Mouse (Mus musculus) gastrocnemius, adult 18-20 months (tissue): ENCODE results near the gene Brdt. TPM values are rescaled to one million over a fixed set of nuclear protein-coding genes. Genes with fewer than 3 reads are reported as not detected.

ENCODE experiments used
- DNase-seq: peaks from one replicate; pipeline ENCODE4 v3.0.0; 2021; ENCODE audit warnings: low spot score
- total RNA-seq, 2 experiments: library from RNA; stranded (reverse); gene quantifications; 2 replicates each; pipeline ENCODE4 v1.2.3; 2021

The Brdt gene
- total RNA-seq, 2 experiments from 2014 or later: 1.8 to 2.3 TPM

GRCm38 (mm10) chr5:107410305-107410704 is 79.3 kb downstream of the Brdt start:
- no peak for DNase-seq

- peak; percentile 20 for DNase-seq
These were observed 80.4 kb downstream of the Brdt start for GRCm38 (mm10) chr5:107411326-107411725.

GRCm38 (mm10) chr5:107412285-107412684 is 81.3 kb downstream of the Brdt start:
- DNase-seq: no peak

- no peak for DNase-seq
These were observed 84.1 kb downstream of the Brdt start for GRCm38 (mm10) chr5:107415098-107415497.

GRCm38 (mm10) chr5:107421676-107422075 is 90.7 kb downstream of the Brdt start:
- DNase-seq: no peak

- no peak for DNase-seq
These were observed 100.3 kb downstream of the Brdt start, which contains the start of gene Lpcat2b for GRCm38 (mm10) chr5:107431249-107431648. Gene Lpcat2b, plus strand, starts transcription at chr5:107431549.

- DNase-seq: no peak
These were observed 103.0 kb downstream of the Brdt start for GRCm38 (mm10) chr5:107434001-107434400.

- DNase-seq: no peak
These were observed 105.2 kb downstream of the Brdt start for GRCm38 (mm10) chr5:107436185-107436584.

Other genes with a start within 250 kb of the Brdt start
- 10 to 100 TPM; 14.5 to 15.8 TPM for gene Tgfbr3, start 41.5 kb upstream of the Brdt start, total RNA-seq
- under 1 TPM; 0.24 to 0.89 TPM for gene Ephx4, start 71.6 kb downstream of the Brdt start, total RNA-seq
- not detected for gene Lpcat2b, start 100.4 kb downstream of the Brdt start, total RNA-seq
- 1 to 10 TPM; 6.8 to 7.4 TPM for gene Btbd8, start 106.8 kb downstream of the Brdt start, total RNA-seq
- gene Gm42669, start 176.5 kb downstream of the Brdt start, total RNA-seq: not detected
- under 1 TPM in 1 of 2 experiments, not detected in 1; 0.05 TPM for gene 1700028K03Rik, start 203.6 kb downstream of the Brdt start, total RNA-seq